8 mouse cellular contexts compared by ENCODE assay signal in the genomic region with DNA sequence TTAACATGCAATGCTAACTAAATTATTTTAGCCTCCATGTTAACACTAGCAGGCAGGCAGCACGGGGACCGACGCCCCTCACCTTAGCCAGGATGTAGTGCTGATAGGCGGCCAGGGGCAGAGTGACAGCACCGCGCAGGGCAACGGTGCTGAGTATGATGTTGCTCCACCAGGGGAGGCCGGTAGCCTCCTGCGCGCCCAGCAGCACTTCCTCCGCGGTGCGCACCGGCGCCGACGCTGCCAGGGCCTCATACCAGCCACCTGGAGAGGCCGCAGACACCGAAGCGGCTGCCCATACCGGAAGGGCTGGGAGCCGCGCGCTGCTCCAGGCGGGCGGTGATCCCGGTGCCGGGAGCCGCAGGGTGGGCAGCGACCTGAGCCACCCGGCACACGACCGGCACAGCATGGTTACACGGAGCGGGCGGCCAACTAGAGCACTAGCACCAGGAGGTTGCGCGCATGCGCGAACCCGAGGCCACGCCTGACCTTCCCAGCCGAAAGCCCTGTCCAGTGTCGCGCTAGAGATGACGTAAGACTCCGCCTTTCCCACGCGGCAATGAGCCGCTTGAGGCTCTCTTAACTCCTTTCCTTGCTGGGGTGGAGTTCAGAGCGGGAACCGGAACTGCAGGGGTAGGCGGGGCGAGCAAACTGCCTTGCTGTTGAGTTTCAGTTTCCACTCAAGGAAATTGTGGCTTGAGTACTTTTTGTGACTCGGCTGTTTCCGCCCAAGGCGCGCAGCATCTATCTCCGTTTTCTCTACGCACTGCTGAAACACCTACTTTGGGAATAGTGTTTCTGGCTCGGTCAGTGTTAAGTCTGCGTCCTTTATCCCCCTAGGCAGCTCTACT. TPM values are rescaled to one million over a fixed set of nuclear protein-coding genes. Genes with fewer than 3 reads are reported as not detected.
A peak's percentile ranks its signal among the peaks of the same experiment; 100 is the strongest.
DNase-seq lines count a peak whose midpoint lies in the region; ATAC-seq lines count a peak whose summit lies in the region.

Gene Cox18 (minus strand): TSS at position 468 of the 848 bp plus-strand sequence.

- peak; percentile 92 for ATAC-seq in inflammation-experienced regulatory T-cells, adult 6 months
- ATAC-seq in megakaryocyte-erythroid progenitor cell, adult 5-6 weeks (replicated peaks; ENCODE audit: low FRiP score, low TSS enrichment, poor library complexity, severe bottlenecking) = peak; percentile 95

- peak; percentile 99 to 100 for DNase-seq in adrenal gland, adult (ENCODE audit: inconsistent age in 2 of 2, low spot score in 1 of 2)
- DNase-seq in embryo, embryonic 10.5 days (ENCODE audit: low spot score) = peak; percentile 99
- DNase-seq in gastrocnemius, postnatal 14 days = peak; percentile 99
- peak; percentile 98 to 99 for DNase-seq in left cerebral cortex, postnatal 10 days (ENCODE audit: extremely low spot score in 1 of 2, low spot score in 2 of 2)
- DNase-seq in right cerebral cortex, postnatal 25 days = peak; percentile 99
- peak; percentile 98 to 99 for DNase-seq in urinary bladder, postnatal 4 days (ENCODE audit: low spot score in 2 of 2)

- intact Hi-C loops in gastrocnemius, postnatal 14 days (cut with DNase I; ENCODE audit: low total_unique reads) = loop anchor here (5.0 kb wide), 1 partner anchor 144 kb away; the partner anchor contains the start of genes Ankrd17 and Gm9958
- intact Hi-C loops in left cerebral cortex, postnatal 10 days (cut with DNase I) = loop anchor here (10.0 kb wide), 1 partner anchor 141 kb away; the partner anchor contains the start of genes Ankrd17 and Gm9958

RNA-seq across cellular contexts. Expression of gene Cox18, which starts in this region (rescaled TPM):
- total RNA-seq in gastrocnemius, postnatal 14 days (2021) = 1 to 10 TPM; 7.9 to 8.7 TPM
- polyA plus RNA-seq in inflammation-experienced regulatory T-cells, adult 6 months (2017; shearing (Covaris generic)) = 10 to 100 TPM; 15.8 to 21.6 (median 16.6) TPM
- 10 to 100 TPM; 26.5 to 31.3 TPM for total RNA-seq in left cerebral cortex, postnatal 10 days (2021)
- total RNA-seq in megakaryocyte-erythroid progenitor cell, adult 5-6 weeks (2014; fragmentation: Nextera tagmentation) = 33.5 and 43.6 TPM in 2 replicates
- total RNA-seq in megakaryocyte-erythroid progenitor cell, adult 5-6 weeks (2017) = 17.1 and 17.7 TPM in 2 replicates

Comparison
In these comparisons a context has a peak if more than half of its experiments do, and no peak if none do; other contexts are left out.
1. Peak in every context shown above with its lines: DNase-seq and ATAC-seq.